Mouse (Mus musculus) limb, embryonic 14.5 days (tissue): Measurements from ENCODE around the gene Zrsr2. TPM values are rescaled to one million over a fixed set of nuclear protein-coding genes. Genes with fewer than 3 reads are reported as not detected.
A peak's percentile ranks its signal among the peaks of the same experiment; 100 is the strongest.

Experiments used
- ATAC-seq: fragments of 200-750 bp; cut with Nextera tagmentation; 2 replicates; pipeline ENCODE4 v1.8.0; 2017; ENCODE audit warnings: low read depth, moderate number of reproducible peaks, moderate TSS enrichment; ENCODE audit not compliant: low FRiP score
- DNase-seq: peaks from one replicate; pipeline ENCODE4 v3.0.0-alpha.2; 2015; ENCODE audit warnings: low spot score
- H3K27ac ChIP-seq: fragments of 300-500 bp; sonication (generic); replicated peaks from 2 replicates; pipeline ENCODE4 v1.5.1; 2014; ENCODE audit warnings: low read depth, mild to moderate bottlenecking, low read length, moderate library complexity, mixed read lengths
- H3K27me3 ChIP-seq: fragments of 300-500 bp; sonication (generic); 2 replicates; pipeline ENCODE4 v1.6.1; 2014; ENCODE audit warnings: low read length, mixed read lengths; ENCODE audit not compliant: control insufficient read depth, insufficient read depth
- H3K36me3 ChIP-seq: fragments of 300-500 bp; sonication (generic); 2 replicates; pipeline ENCODE4 v1.6.1; 2014; ENCODE audit warnings: mild to moderate bottlenecking, low read length, moderate library complexity, mixed read lengths; ENCODE audit not compliant: control insufficient read depth, insufficient read depth
- H3K4me1 ChIP-seq: fragments of 300-500 bp; sonication (generic); 2 replicates; pipeline ENCODE4 v1.6.1; 2014; ENCODE audit warnings: antibody characterized with exemption, low read length, mixed read lengths; ENCODE audit not compliant: control insufficient read depth, insufficient read depth
- H3K4me2 ChIP-seq: fragments of 300-500 bp; sonication (generic); replicated peaks from 2 replicates; pipeline ENCODE4 v1.6.1; 2014; ENCODE audit warnings: low read depth, mild to moderate bottlenecking, low read length, moderate library complexity; ENCODE audit not compliant: severe bottlenecking
- H3K4me3 ChIP-seq: fragments of 300-500 bp; sonication (generic); replicated peaks from 2 replicates; pipeline ENCODE4 v1.5.1; 2014; ENCODE audit warnings: low read length
- H3K9ac ChIP-seq: fragments of 300-500 bp; sonication (generic); 2 replicates; pipeline ENCODE4 v1.6.1; 2014; ENCODE audit warnings: mild to moderate bottlenecking, low read depth, low read length, moderate library complexity; ENCODE audit not compliant: severe bottlenecking
- H3K9me3 ChIP-seq: fragments of 300-500 bp; sonication (generic); 2 replicates; pipeline ENCODE4 v1.6.1; 2016; ENCODE audit warnings: low read length; ENCODE audit not compliant: control insufficient read depth
- POLR2A ChIP-seq: fragments of 200-500 bp; IDR thresholded peaks from 2 replicates; pipeline ENCODE4 v1.8.0; 2012; ENCODE audit warnings: inconsistent platforms, mild to moderate bottlenecking, moderate library complexity, borderline replicate concordance; ENCODE audit not compliant: insufficient read depth, insufficient read length; ENCODE audit errors: extremely low read depth
- WGBS: fragments of 180-500 bp; shearing (Covaris S2); extraction: QIAGEN DNeasy Blood & Tissue Kit; methylation state at CpG from one replicate; pipeline ENCODE4 v1.1.7; 2014; 5-methylcytosine and 5-hydroxymethylcytosine counted together
- polyA plus RNA-seq, 2 experiments: library from polyadenylated mRNA; depleted of rRNA in 1 of 2; stranded (reverse) in 1 of 2; unstranded in 1 of 2; fragments of >200 nt; fragmentation: Nextera tagmentation in 1 of 2; extraction: Ambion mirVana in 1 of 2; gene quantifications; 2 replicates each; pipeline versions ENCODE4 v1.2.1 to v1.2.3; 2012 to 2014

The Zrsr2 gene
- polyA plus RNA-seq, 2 experiments: 41.6 to 44.1 TPM

- Histone ChIP-seq H3K4me2 (no peak overlapping the region), H3K9ac (no peak overlapping the region), H3K27me3 (no peaks in the 10 kb centered on the region), H3K9me3 (no peaks in the 10 kb centered on the region), H3K36me3 (no peaks in the 10 kb centered on the region), H3K27ac (no peak overlapping the region), H3K4me3 (no peak overlapping the region), H3K4me1 (no peaks in the 10 kb centered on the region)
- no peak for DNase-seq
- TF ChIP-seq POLR2A: no peak
- no peak for ATAC-seq
- WGBS: 53% methylated on average over 4 of the region's 4 CpGs
These were observed 23.0 kb upstream of the Zrsr2 start for GRCm38 (mm10) chrX:163981500-163981899.

GRCm38 (mm10) chrX:163981092-163981491, 22.6 kb upstream of the Zrsr2 start:
- H3K36me3 ChIP-seq: no peaks in the 10 kb centered on the region
- H3K4me3 ChIP-seq: no peak overlapping the region
- no peak overlapping the region for H3K4me2 ChIP-seq
- no peaks in the 10 kb centered on the region for H3K27me3 ChIP-seq
- DNase-seq (no peak), ATAC-seq (no peak)
- no peak overlapping the region for H3K9ac ChIP-seq
- no peaks in the 10 kb centered on the region for H3K4me1 ChIP-seq
- TF ChIP-seq POLR2A: no peak
- 100% methylated on average over 1 of the region's 1 CpGs for WGBS
- no peak overlapping the region for H3K27ac ChIP-seq
- H3K9me3 ChIP-seq: no peaks in the 10 kb centered on the region

GRCm38 (mm10) chrX:163957803-163958466, 526 bp downstream of the Zrsr2 start:
- Histone ChIP-seq H3K4me3 (peak overlapping the region; percentile 61), H3K9ac (peak overlapping the region; percentile 82), H3K9me3 (no peaks in the 10 kb centered on the region), H3K27ac (peak overlapping the region; percentile 99), H3K36me3 (peaks cover 20% of the 10 kb centered on the region), H3K27me3 (no peaks in the 10 kb centered on the region), H3K4me2 (peak overlapping the region; percentile 47), H3K4me1 (no peaks in the 10 kb centered on the region)
- WGBS: 32% methylated on average over 45 of the region's 67 CpGs
- TF ChIP-seq POLR2A: no peak
- DNase-seq (peak; percentile 59), ATAC-seq (peak; percentile 90)

- H3K27ac ChIP-seq: peak overlapping the region; percentile 99
- H3K4me3 ChIP-seq: peak overlapping the region; percentile 61
- TF ChIP-seq POLR2A: no peak
- H3K9me3 ChIP-seq: no peaks in the 10 kb centered on the region
- DNase-seq: no peak
- peaks cover 22% of the 10 kb centered on the region for H3K36me3 ChIP-seq
- ATAC-seq: no peak
- H3K4me1 ChIP-seq: no peaks in the 10 kb centered on the region
- peak overlapping the region; percentile 82 for H3K9ac ChIP-seq
- 32% methylated on average over 12 of the region's 12 CpGs for WGBS
- peak overlapping the region; percentile 47 for H3K4me2 ChIP-seq
- H3K27me3 ChIP-seq: no peaks in the 10 kb centered on the region
These were observed 1.1 kb downstream of the Zrsr2 start for GRCm38 (mm10) chrX:163957381-163957780.

GRCm38 (mm10) chrX:163951618-163952017, 6.8 kb downstream of the Zrsr2 start:
- Histone ChIP-seq H3K27ac (no peak overlapping the region), H3K4me2 (no peak overlapping the region), H3K9me3 (no peaks in the 10 kb centered on the region), H3K4me1 (no peaks in the 10 kb centered on the region), H3K36me3 (peaks cover 45% of the 10 kb centered on the region), H3K27me3 (no peaks in the 10 kb centered on the region), H3K4me3 (no peak overlapping the region), H3K9ac (no peak overlapping the region)
- ATAC-seq (no peak), DNase-seq (no peak)
- WGBS: 71% methylated on average over 1 of the region's 1 CpGs
- no peak for TF ChIP-seq POLR2A
